Mouse (Mus musculus): ENCODE data around the gene Spp1.
A peak's percentile ranks its signal among the peaks of the same experiment; 100 is the strongest.

Gene Spp1

DNA sequence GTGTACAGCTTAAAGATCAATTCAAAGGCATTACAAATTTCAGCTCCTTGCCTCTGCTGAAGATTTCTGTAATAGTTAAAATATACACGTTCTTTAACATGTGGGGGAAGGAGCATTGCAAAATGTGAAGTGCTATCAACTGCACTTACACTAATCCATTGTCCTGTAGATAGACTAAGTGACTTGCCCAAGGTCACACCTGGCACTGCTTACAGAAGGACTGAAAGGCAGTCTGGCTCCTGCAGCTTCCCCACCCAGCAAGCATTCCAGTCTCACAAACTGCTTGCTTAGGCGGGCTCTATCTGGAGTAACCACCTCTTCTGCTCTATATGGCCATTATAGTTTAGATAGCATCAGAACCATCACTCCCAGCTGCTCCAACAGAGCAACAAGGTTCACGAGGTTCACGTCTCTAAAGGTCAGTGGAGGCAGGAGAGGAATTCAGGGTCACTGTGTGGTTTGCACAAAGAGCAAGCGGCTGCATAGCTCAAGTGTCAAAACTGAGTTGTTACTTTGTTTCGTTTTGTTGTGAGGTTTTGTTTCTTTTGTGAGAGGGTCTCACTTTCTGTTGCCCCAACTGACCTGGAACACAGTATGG, 851 bp upstream of the Spp1 start:
- peak; percentile 42 to 68 for DNase-seq (ENCODE audit: inconsistent age in 2 of 2, low spot score in 1 of 2)

DNA sequence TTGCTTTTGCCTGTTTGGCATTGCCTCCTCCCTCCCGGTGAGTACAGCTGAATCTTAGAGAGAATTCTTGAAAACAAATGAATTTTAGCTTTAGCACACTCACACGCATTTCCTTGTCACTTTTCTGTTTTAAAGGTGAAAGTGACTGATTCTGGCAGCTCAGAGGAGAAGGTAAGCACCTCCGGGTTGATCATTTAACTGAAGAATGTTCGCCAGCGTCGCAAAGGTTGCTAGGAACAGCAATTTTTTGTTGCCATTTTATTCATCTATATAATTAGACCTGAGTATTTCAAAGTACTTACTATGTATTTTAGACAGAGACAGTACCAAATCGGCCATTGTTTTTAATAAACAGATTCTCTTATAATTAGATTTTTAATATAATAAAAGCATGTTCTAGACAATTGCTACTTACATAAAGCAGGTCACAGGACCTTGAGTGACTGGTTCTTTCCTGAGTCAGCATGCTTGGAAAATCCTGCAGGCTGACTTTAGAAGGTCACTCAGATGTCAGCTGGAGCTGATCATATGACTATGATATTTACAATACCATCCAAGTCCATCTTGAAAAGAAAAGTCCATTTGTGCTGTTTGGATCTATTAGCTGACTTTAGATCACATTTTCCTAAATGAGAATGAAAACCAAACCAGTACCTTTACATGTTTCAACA, 1.6 kb downstream of the Spp1 start:
- peak; percentile 34 to 71 for DNase-seq (ENCODE audit: inconsistent age in 2 of 2, low spot score in 1 of 2)

DNA sequence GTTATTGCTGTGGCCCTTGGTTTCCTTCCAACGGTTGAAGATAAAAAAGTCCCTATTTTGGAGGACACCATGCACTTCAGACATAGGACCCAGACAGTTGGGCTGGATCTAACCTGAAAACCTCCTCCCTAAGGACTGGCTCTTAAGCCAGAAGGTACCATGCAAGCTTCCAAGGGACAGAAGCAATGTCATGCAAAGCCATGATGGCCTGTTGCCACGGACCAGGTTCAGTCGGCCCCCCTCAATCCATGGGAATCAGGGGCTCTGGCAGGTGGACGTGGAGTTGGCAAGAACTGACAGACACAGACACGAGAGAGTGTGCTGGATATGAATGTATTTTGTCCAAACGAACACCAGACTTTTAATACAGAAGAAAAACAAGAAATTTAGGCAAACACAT, 7.5 kb downstream of the Spp1 start:
- no peak for DNase-seq (ENCODE audit: inconsistent age in 2 of 2, low spot score in 1 of 2)

DNA sequence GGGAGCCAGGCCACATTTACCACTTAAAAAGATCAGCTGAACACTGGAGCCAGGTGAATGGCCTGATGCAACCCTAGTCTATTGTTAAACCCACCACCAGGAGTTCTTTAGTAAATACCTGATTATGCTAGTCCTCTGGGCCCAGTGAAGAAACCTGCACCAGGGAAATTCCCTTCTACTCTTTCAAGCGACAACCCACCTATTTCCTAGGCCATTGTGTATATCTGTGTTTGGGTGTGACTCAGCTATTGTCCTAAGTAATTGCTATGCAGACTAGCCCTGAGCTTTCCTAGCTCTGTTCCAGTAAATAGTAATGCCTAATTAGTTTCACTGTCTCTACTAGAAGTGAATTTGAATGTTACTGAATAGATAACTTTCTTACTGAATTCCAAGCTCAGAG, 7.9 kb downstream of the Spp1 start:
- no peak for DNase-seq (ENCODE audit: inconsistent age in 2 of 2, low spot score in 1 of 2)

DNA sequence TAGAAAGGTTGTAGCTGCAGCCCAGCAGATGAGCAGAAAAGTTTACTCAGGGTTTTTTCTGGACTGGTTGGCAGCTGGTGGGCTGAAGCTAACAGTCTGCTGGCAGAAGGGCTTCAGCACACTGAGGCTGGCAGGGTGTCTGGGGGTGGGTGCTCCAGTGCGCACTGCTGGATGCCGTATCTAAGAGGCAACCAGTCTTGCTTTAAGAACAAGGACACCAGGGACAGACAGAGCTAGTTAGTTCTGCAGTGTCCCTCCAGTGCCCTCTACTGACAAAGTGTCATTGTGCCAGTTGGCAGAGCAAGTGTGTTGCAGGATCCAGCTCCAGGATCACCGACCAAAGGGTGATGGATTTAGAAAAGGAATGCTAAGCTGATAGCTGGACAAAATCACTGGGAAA, 11.2 kb downstream of the Spp1 start:
- peak; percentile 80 to 91 for DNase-seq (ENCODE audit: inconsistent age in 2 of 2, low spot score in 1 of 2)

DNA sequence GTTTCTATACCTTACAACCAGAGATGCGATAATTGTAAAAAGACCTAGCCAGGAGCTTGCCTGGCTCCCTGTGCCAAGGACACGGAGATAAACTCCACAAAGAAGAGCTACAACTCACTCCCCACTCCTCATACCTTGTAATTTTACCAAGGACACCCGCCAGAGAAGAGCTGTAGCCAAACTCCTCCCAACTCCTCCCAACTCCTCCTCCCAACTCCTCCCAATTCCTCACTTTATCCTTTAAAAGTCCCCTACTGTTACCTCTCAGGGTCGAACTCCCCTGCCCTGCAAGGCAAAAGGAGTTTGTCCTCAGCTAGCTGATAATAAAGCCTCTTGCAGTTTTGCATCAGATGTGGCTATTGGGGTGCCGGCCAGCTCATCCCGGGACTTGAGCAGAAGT, 13.4 kb downstream of the Spp1 start:
- DNase-seq (ENCODE audit: inconsistent age in 2 of 2, low spot score in 1 of 2) = peak in 1 of 2 experiments; percentile 56

DNA sequence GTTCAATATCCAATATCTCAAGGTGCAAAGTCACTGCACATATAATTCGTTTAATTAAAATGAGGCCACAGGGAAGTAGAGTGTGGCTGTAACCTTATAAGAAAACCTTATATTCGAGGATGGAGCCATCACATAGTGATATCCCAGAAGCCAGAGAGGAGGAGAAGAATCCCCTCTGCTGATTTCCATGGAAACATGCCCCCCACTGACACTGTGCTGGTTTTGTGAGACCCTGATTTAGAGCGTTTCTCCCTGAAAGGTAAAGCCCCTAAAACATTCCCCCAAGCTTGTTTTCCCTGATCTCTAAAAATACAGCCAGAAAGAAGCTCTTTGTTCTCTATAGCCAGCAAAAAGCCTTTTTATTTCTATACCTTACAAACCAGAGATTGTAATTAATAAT, 14.6 kb downstream of the Spp1 start:
- DNase-seq (ENCODE audit: inconsistent age in 2 of 2, low spot score in 1 of 2) = no peak

DNA sequence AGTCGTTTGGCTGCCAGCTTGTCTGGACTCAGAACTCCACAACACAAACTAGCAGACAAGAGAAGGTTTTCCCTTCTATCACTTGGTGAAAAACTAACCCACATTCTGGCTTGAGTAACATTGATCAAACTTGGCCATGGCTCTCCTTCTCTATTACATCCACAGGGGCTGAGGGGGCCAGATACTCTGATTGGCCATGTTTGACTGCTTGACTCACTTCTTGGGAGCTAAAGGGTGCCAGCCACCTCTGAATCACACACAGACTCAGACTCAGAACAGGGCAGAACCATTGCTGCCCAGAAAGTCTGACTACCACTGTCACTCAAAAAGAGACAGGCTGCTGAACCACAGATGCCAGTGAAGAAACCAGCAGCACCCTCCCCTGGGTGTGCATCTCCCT, 18.2 kb downstream of the Spp1 start:
- DNase-seq (ENCODE audit: inconsistent age in 2 of 2, low spot score in 1 of 2) = peak; percentile 42 to 77

DNA sequence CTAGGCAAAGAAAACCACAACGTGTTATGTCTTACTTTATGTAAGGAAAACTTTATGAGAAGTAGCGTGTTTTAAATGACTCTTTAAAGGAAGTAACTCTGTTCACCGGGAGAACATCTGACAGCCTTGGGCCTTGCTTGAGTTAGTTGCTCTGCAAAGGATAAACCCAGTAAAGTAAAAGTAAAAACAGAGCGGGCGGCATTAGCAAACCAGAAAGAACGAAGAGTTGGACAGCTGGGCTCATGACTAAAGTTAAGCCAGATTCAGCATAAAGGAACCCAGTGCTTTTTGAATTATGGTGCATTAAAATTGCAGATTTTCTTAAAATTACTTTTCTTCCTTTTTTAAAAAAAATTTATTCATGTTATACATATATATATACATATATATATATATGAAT, 19.6 kb downstream of the Spp1 start:
- no peak for DNase-seq (ENCODE audit: inconsistent age in 2 of 2, low spot score in 1 of 2)

DNA sequence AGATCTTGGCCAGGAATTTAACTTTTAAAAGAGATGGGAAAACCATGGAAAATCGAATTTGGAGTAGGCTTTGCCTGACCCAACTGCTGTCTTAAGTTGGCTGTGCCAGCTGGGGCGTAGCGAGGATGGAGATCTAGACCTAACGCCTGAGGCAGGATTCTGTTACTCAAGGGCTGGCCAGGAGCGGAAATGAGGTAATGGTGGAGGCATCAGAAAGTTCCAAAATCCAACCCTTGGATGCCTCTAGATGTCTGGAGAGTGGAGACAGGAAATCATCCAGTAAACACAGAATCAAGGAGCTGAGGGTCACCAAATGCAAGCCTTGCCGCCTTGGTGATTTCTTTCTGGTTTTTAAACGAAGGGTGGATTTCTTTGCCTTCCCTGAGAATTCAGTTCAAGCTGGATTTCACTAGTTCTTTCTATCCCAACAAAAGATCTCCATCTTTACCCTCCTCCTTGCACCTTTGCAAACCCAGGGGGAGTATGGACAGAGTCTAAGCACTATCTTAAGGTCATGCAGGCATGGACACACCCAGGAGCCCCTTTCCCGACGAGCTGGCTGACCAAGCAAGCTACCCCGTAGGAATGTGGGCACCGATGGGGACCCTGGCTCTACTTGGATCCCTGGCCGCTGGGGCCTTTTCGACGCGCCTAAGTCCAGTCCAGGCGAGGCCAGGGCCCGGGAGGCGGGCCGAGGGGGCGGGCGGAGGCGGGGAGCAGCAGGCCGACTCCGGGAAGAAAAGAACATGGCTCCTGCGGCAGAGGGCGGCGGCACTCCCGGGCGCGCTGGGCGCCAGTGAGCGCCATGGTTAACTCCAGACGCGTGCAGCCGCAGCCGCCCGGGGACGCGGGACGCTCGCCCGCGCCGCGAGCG, 24.2 kb downstream of the Spp1 start, which contains the start of gene Pkd2:
Pkd2 (plus strand) TSS at position 619 of the 874 bp plus-strand sequence.
- DNase-seq (ENCODE audit: inconsistent age in 2 of 2, low spot score in 1 of 2) = peak; percentile 88 to 94

DNA sequence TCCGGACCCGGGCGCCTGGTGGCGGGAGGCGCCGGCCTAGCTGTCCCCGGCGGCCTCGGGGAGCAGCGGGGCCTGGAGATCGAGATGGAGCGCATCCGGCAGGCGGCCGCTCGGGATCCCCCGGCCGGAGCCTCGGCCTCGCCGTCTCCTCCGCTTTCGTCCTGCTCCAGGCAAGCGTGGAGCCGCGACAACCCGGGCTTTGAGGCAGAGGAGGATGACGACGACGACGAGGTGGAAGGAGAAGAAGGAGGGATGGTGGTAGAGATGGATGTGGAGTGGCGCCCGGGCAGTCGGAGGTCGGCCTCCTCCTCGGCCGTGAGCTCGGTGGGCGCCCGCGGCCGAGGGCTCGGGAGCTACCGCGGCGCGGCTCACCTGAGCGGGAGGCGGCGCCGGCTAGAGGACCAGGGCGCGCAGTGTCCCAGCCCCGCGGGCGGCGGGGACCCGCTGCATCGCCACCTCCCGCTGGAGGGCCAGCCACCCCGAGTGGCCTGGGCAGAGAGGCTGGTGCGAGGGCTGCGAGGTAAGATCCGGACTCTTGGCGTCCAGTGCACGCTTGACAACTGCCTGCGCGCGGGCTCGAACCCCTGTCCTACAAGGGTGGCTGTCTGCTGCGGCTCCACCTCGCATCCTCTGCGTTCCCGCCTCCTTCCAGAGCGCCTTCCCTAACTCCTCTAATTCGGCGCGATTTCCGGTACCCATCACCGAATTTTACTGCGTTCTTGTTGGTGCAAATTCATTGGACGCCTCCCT, 25.0 kb downstream of the Spp1 start:
- DNase-seq (ENCODE audit: inconsistent age in 2 of 2, low spot score in 1 of 2) = peak; percentile 61 to 85

DNA sequence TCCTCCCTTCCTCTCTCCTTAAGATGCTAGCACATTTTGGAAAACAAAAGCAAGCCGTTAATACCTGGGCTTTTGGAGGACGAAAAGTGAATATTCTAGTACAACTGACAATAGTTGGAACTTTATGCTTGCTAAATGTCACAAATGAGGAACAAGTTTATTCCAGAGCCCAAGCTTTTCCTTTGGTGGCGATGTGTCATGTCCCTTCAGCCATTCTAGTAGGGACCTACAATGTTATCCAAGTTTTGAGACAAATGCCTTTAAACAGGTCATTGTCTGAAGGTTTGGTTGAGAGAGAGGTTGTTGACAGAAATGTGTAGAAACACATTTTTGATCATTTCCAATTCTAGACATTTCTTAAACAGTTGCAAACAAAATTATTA, 25.5 kb downstream of the Spp1 start:
- no peak for DNase-seq (ENCODE audit: inconsistent age in 2 of 2, low spot score in 1 of 2)

DNA sequence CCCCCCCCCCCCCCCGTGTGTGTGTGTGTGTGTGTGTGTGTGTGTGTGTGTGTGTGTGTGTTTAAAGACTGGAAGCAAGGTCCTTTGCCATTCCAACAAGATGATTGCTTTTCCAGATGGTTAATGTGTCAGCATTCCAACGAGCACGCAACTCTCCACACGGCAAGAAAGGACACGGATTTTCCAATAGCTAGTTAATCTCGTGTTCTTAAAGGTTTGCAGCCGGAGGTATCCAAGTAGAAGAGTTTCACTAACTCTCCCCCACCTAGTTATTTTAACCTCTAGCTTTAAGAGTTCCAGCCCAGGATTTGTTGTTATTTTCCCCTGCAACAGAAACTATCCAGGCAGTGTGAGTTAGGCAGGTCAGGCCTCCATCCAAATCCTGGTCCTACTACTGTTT, 25.9 kb downstream of the Spp1 start:
- DNase-seq (ENCODE audit: inconsistent age in 2 of 2, low spot score in 1 of 2) = peak in 1 of 2 experiments; percentile 51

DNA sequence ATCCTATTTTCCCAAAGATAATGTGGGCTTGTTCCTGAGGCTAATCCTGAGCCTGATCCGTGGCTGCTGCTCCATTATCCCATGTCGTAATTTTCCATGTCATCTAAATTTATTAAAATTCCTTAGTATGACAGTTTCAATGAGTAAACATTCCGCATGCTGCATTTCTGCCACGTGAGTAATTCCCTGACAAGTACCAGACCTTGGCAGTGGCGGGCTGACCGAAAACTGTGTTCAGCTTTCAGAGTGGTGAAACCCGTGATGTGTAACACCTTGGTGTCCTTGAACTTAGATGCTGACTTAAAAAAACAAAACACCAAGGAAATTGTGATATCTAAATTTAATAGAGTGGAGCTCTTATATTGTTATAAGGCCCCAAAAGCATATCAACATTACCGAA, 30.4 kb downstream of the Spp1 start:
- peak; percentile 60 to 83 for DNase-seq (ENCODE audit: inconsistent age in 2 of 2, low spot score in 1 of 2)

DNA sequence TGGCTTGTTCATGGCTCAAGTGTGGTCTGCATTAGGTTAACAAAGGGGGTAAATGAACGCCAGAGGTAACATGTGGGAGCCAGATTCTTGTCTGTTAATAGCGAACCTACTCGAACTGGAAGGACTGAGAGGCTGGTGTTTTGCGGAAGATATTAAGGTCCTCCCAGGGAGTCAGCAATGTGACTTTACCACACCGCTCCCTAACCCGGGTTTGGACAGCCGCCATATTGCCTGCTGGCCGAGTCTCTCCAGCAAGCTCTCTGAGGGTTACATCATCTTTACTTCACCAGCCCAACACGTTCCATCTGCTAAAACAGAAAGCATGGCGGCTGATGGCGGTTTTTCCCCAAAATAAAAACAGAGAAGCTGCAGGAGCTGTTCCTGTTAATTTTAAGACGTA, 30.8 kb downstream of the Spp1 start:
- peak in 1 of 2 experiments; percentile 56 for DNase-seq (ENCODE audit: inconsistent age in 2 of 2, low spot score in 1 of 2)

DNA sequence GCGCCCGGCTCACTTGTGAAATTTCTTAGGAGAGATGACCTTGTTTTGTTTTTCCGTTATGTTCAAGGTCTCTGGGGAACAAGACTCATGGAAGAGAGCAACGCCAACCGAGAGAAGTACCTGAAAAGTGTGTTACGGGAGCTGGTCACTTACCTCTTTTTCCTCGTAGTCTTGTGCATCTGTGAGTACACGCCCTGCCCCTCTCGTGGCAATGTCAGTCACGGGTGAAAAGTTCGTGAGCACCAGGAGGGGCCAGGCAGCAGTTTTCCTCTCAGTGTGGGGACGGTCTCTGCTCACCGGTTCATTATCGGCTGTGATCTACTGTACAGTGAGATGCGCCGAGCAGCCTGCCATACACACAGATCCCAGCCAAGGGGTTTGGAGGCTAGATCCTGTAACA, 31.9 kb downstream of the Spp1 start:
- DNase-seq (ENCODE audit: inconsistent age in 2 of 2, low spot score in 1 of 2) = no peak

DNA sequence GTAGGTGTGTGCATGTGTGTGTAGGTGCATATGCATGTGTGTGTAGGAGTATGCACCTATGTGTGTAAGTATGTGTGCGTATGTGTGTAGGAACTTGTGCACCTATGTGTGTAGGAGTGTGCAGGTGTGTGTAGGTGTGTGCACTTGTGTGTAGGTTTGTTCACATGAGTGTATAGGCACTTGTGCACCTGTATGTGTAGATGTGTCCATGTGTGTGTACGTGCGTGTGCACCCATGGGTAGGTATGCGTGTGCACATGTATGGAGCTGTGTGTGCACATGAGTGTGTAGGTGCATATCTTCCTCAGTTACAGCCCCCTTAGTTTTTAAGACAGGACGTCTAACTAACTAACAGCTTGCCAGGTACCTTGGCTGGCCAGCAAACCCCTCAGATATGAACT, 33.7 kb downstream of the Spp1 start:
- no peak for DNase-seq (ENCODE audit: inconsistent age in 2 of 2, low spot score in 1 of 2)

DNA sequence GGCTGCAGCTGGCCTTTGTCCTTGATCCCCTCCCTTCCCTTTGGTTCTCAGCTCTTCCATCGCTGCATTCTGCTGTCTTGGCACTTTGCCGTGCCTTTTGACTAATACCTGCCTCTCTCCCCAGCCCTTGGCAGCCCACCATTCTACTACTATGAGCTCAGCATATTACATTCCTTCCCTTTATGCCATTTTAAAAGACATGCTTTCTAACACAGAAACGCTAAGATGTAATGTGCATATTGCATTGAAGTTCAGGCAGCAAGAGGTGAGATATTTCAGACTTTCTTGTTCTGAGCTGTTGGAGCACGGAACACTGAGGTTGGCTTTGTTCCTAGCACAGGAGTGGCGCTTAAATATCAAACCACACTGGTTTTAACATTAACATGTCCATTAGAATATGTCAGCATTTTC, 36.1 kb downstream of the Spp1 start:
- peak; percentile 43 to 60 for DNase-seq (ENCODE audit: inconsistent age in 2 of 2, low spot score in 1 of 2)

DNA sequence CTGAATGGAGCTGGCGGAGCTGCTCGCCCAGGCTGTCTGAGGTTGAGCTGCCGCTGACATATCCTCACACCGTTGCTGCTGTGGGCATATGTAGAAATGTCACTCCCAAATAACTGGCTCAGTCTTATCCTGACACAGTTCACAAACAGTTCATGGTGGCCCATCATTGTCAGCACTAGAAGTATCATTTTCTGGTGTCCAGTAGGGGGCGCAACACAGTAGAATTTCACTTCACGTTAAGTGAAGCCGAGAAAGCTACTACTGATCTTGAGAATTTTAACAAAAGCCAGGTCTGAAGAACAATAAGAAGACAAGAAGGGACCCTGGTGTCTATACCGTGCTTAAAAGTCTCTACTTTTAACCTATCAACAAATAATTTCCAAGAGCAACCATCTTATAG, 37.5 kb downstream of the Spp1 start:
- DNase-seq (ENCODE audit: inconsistent age in 2 of 2, low spot score in 1 of 2) = peak in 1 of 2 experiments; percentile 58

DNA sequence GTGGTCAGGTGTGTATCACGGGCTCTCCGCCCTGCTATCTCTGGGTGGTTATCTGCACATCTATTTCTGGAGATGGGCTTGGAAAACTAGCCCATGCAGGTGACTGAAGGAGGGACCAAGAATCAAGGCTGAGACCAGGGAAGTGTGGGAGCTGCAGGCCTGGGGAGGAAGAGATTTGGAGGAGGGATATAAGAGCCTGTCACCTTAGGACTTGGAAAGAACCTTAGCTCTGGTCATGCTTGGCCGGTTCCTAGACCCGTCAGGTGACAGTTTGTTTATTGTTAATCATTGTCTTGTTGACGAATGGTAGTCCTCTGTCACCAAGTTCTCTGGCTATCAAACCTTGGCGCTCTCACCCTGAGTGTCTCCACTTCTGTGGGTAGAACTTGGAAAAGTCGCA, 45.4 kb downstream of the Spp1 start:
- DNase-seq (ENCODE audit: inconsistent age in 2 of 2, low spot score in 1 of 2) = no peak

DNA sequence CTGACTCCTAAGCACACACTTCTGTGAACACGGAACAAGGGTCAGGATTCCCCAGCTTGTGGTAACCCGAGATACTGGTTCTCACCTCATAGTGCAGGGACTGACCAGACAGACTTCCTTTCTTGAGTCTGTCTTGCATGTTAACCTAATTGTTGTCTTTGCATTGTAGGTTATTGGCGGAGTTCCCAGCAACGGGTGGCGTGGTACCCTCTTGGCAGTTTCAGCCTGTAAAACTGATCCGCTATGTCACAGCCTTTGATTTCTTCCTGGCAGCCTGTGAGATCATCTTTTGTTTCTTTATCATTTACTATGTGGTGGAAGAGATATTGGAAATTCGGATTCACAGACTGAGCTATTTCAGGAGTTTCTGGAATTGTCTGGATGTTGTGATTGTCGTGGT, 47.9 kb downstream of the Spp1 start:
- DNase-seq (ENCODE audit: inconsistent age in 2 of 2, low spot score in 1 of 2) = no peak

Data from adrenal gland, adult (tissue).